Mouse (Mus musculus) heart, embryonic 14.5 days (tissue): ENCODE results near the gene Galt. TPM values are rescaled to one million over a fixed set of nuclear protein-coding genes. Genes with fewer than 3 reads are reported as not detected.
"Not testable (repeated sequence)": the region's sequence is repeated elsewhere in the genome, so short reads cannot be mapped to it uniquely, and the experiment has no call there.

Experiments used
- ATAC-seq: fragments of 200-750 bp; cut with Nextera tagmentation; 2 replicates; pipeline ENCODE4 v1.8.0; 2017; ENCODE audit warnings: low read depth, moderate TSS enrichment; ENCODE audit not compliant: insufficient number of reproducible peaks, insufficient read depth, low FRiP score
- H3K27ac ChIP-seq, 2 experiments: fragments of 200-500 bp in 1 of 2; fragments of 300-500 bp in 1 of 2; sonication (generic) in 1 of 2; replicated peaks in 1 of 2; 2 replicates each; pipeline ENCODE4 v1.5.1; 2012 to 2014; ENCODE audit warnings: low read depth in 2 of 2, low read length in 2 of 2, control low read depth in 1 of 2, mild to moderate bottlenecking in 1 of 2, mixed read lengths in 1 of 2; ENCODE audit not compliant: control insufficient read depth in 1 of 2, insufficient read depth in 1 of 2
- H3K27me3 ChIP-seq: fragments of 300-500 bp; sonication (generic); 2 replicates; pipeline ENCODE4 v1.6.1; 2014; ENCODE audit warnings: mild to moderate bottlenecking, low read length, control low read depth; ENCODE audit not compliant: control insufficient read depth, insufficient read depth
- H3K36me3 ChIP-seq: fragments of 300-500 bp; sonication (generic); 2 replicates; pipeline ENCODE4 v1.6.1; 2014; ENCODE audit warnings: mild to moderate bottlenecking, control low read depth, low read length, mixed read lengths; ENCODE audit not compliant: control insufficient read depth, insufficient read depth
- H3K4me1 ChIP-seq, 2 experiments: fragments of 200-500 bp in 1 of 2; fragments of 300-500 bp in 1 of 2; sonication (generic) in 1 of 2; 2 replicates each; pipeline ENCODE4 v1.6.1; 2012 to 2014; ENCODE audit warnings: low read length in 2 of 2, control low read depth in 1 of 2, mixed read lengths in 1 of 2; ENCODE audit not compliant: control insufficient read depth in 2 of 2, insufficient read depth in 2 of 2
- H3K4me2 ChIP-seq: fragments of 300-500 bp; sonication (generic); 2 replicates; pipeline ENCODE4 v1.6.1; 2014; ENCODE audit warnings: mild to moderate bottlenecking, low read length
- H3K4me3 ChIP-seq, 2 experiments: fragments of 200-500 bp in 1 of 2; fragments of 300-500 bp in 1 of 2; sonication (generic) in 1 of 2; 2 replicates each; pipeline ENCODE4 v1.5.1; 2012 to 2014; ENCODE audit warnings: low read length in 2 of 2, mild to moderate bottlenecking in 2 of 2, control low read depth in 1 of 2, low read depth in 1 of 2, moderate library complexity in 1 of 2; ENCODE audit not compliant: control insufficient read depth in 1 of 2, insufficient read depth in 1 of 2
- H3K9ac ChIP-seq: fragments of 300-500 bp; sonication (generic); 2 replicates; pipeline ENCODE4 v1.6.1; 2014; ENCODE audit warnings: mild to moderate bottlenecking, low read length
- H3K9me3 ChIP-seq: fragments of 300-500 bp; sonication (generic); 2 replicates; pipeline ENCODE4 v1.6.1; 2016; ENCODE audit warnings: low read length, control low read depth; ENCODE audit not compliant: control insufficient read depth
- WGBS: fragments of 180-500 bp; shearing (Covaris S2); extraction: QIAGEN DNeasy Blood & Tissue Kit; methylation state at CpG from one replicate; pipeline ENCODE4 v1.1.7; 2014; 5-methylcytosine and 5-hydroxymethylcytosine counted together
- polyA plus RNA-seq: library from polyadenylated mRNA; unstranded; fragments of >200 nt; fragmentation: Nextera tagmentation; extraction: Ambion mirVana; gene quantifications from 2 replicates; pipeline ENCODE4 v1.2.1, GENCODE M21; 2014

Galt gene
- polyA plus RNA-seq, 1 experiment from 2014 or later, result 59.6 TPM

DNA sequence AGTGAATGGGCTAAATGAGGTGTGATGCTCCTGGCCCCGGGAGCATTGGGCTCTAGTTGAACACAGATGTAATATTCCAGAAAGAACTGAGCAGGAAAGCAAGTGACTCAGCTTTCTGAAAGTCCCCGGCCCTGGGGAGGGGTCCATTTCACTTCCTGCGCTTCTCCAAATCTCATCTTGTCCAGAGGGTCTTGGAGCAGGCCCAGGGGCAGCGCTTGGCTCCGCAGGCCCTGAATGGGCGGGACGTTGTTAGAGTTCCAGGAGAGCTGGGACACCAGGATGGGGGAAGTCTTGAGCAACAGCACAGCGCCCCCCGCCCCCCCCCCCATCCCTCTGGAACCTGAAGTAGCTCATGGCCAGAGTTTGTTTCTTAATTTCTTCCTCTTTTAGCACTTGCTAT, 26.2 kb downstream of the Galt start:
- not testable (repeated sequence) for H3K4me1 ChIP-seq, H3K4me3 ChIP-seq, H3K27me3 ChIP-seq, H3K36me3 ChIP-seq, H3K9ac ChIP-seq, H3K9me3 ChIP-seq, ATAC-seq
- WGBS, result 16% methylated on average over 5 of the region's 9 CpGs
- 0 out of 4 replicates have a peak overlapping the region, but pooled peaks of 1 of the 2 experiments have one; percentile 20 for H3K27ac ChIP-seq
- H3K4me2 ChIP-seq, result peak overlapping the region; percentile 52; the same call in 1 of the 2 replicates

DNA sequence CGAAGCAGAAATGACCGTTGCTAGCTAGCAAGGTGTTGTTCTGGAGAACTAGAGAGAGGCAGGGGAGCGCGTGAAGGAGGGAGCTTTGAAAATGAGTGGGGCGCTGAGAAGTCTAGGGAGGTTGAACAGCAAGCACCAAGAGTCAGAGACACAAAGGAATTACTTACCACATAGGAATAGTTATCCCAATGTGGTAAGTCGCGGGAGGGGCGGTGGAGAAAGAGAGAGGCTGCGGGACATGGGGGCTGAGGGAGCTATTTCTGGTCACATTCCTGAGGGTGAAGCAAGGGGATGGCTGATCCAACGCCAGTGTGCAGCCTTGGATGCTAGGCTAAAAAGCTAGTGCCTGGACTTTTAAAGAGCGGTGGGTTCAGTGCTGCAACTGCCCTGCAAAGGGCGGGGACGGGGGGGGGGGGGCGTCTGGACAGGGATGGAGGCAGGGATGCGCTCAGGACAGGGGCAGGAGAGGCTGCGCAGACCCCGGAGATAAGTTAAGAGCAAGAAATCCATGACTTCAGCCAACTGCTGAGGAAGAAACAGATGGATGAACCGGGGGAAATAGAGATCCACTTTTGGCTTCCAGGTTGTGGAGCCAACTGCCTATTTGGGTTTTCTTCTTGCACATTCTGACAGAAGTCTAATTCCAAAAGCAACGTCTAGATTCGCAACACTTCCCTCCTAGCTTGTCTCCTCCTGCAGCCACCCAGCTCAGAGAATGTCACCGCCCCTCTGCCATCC, 26.9 kb downstream of the Galt start:
- not testable (repeated sequence) for H3K27me3 ChIP-seq, H3K4me1 ChIP-seq, H3K36me3 ChIP-seq, ATAC-seq, H3K9me3 ChIP-seq
- Histone ChIP-seq H3K27ac (peak overlapping the region in 1 of 2 experiments; percentile 20; a peak in 1 of 4 replicates), H3K9ac (peak overlapping the region; percentile 16; the same call in 1 of the 2 replicates), H3K4me3 (peak overlapping the region in 1 of 2 experiments; percentile 21; a peak in 2 of 4 replicates), H3K4me2 (peak overlapping the region; percentile 52)
- WGBS, result 7% methylated on average over 16 of the region's 21 CpGs

DNA sequence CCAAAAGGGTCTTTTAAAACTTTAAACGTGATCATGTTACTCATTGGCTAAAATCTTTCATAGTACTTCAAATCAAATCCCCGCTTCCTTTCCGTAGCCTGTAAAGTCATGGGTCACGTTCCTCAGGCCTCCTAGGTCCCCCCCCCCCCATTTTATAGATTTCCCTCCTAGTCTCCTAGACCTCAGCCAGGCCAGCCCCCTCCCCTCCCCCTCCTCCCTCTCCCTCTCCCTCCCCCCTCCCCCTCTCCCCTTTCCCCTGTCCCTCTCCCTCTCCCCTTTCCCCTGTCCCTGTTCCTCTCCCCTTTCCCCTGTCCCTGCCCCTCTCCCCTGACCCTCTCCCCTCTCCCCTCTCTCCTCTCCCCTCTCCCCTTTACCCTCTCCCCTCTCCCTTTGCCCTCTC, 27.7 kb downstream of the Galt start:
- not testable (repeated sequence) for H3K9ac ChIP-seq, H3K36me3 ChIP-seq, H3K4me1 ChIP-seq, H3K9me3 ChIP-seq, H3K4me3 ChIP-seq, ATAC-seq, H3K27me3 ChIP-seq, H3K4me2 ChIP-seq, H3K27ac ChIP-seq
- WGBS, result 62% methylated on average over 4 of the region's 4 CpGs

DNA sequence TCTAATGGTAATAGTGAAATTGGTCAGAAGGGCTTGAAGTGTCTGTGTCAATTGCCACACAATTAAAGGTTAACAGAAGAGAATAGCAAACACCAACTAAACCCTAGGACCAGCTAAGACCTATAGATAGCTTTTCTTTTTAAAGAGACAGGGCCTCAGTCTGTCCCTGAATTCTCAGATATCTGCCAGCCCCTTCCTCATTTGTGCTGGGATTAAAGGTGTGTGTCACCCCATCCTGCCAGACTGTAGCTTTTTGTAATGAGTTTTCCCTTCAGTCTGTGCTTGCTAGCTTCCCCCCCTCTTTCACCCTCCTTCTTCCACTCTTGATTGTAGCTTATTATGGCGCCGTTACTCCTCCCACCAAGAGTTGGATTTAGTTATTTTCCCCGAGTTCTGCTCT, 28.2 kb downstream of the Galt start:
- H3K9me3 ChIP-seq, H3K4me1 ChIP-seq, H3K36me3 ChIP-seq, H3K4me2 ChIP-seq, H3K27ac ChIP-seq, ATAC-seq, H3K27me3 ChIP-seq, H3K9ac ChIP-seq, H3K4me3 ChIP-seq: not testable (repeated sequence)
- WGBS, result 69% methylated on average over 3 of the region's 3 CpGs

Other genes starting within 250 kb of the Galt start
- 0.30 TPM in 1 of 2 replicates, not detected in the other for gene 1110017D15Rik, start 237.9 kb upstream of the Galt start, polyA plus RNA-seq
- gene Fam219a, start 185.7 kb upstream of the Galt start, polyA plus RNA-seq, result 2.9 TPM in 2 replicates
- gene Dnaic1, start 185.5 kb upstream of the Galt start, polyA plus RNA-seq, result 1.6 and 1.8 TPM in 2 replicates
- 3.9 and 6.3 TPM in 2 replicates for gene Enho, start 114.9 kb upstream of the Galt start, polyA plus RNA-seq
- 1.2 and 2.8 TPM in 2 replicates for gene Cntfr, start 58.1 kb upstream of the Galt start, polyA plus RNA-seq
- gene Il11ra1, start 55.2 kb upstream of the Galt start, polyA plus RNA-seq, result 120 and 136 TPM in 2 replicates
- 47.1 and 48.6 TPM in 2 replicates for gene Rpp25l, start 41.7 kb upstream of the Galt start, polyA plus RNA-seq
- gene Dctn3, start 32.1 kb upstream of the Galt start, polyA plus RNA-seq, result 122 and 134 TPM in 2 replicates
- gene Arid3c, start 24.1 kb upstream of the Galt start, polyA plus RNA-seq, result not detected in 2 replicates
- 56.8 and 57.0 TPM in 2 replicates for gene Sigmar1, start 929 bp downstream of the Galt start, polyA plus RNA-seq
- gene Ccl27a, start 19.0 kb downstream of the Galt start, polyA plus RNA-seq, result 49.2 and 55.5 TPM in 2 replicates
- not detected in 2 replicates for gene Gm21541, start 148.4 kb downstream of the Galt start, polyA plus RNA-seq
- gene Gm20878, start 186.3 kb downstream of the Galt start, polyA plus RNA-seq, result 1.1 and 1.2 TPM in 2 replicates
- gene Fam205a4, start 210.8 kb downstream of the Galt start, polyA plus RNA-seq, result 0.19 and 0.20 TPM in 2 replicates